Mouse (Mus musculus): ENCODE measurements around the gene Recql.
A peak's percentile ranks its signal among the peaks of the same experiment; 100 is the strongest.
"Not testable (repeated sequence)": the region's sequence is repeated elsewhere in the genome, so short reads cannot be mapped to it uniquely, and the experiment has no call there.

Recql gene

DNA sequence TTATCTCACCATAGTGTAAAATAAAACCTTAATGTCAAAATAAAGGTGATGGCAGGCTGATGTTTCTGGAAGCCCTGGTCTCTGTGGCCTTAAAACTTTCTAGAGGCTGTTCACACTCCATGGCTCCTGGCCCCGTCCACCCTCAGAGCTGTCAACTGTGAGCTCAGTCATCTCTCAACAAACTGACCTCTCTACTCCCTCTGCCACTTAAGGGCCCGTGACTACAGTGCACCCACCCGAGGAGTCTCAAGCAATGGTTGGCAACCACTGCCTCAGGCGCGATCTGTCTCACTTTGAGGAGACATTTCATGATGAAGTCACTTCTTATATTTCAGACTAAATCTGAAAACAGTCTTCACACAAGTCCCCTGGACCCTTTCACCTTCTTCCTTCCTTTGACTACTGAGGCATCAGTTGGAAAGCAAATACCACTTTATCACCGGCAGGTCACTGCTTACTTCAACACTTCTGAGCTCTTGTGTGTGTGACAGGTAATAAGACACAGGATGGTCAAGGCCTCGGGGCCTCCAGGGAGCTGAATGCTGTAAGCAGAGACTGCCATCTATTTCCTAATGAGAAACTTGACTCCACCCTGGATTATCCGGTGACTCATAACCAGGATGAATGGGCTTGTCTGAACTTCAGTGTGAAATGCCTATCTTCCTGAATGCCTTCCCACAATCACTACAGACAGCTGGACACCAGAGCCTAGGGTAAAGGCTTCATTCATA, 21.0 kb downstream of the Recql start:
- no peak for DNase-seq (ENCODE audit: low read depth)

DNA sequence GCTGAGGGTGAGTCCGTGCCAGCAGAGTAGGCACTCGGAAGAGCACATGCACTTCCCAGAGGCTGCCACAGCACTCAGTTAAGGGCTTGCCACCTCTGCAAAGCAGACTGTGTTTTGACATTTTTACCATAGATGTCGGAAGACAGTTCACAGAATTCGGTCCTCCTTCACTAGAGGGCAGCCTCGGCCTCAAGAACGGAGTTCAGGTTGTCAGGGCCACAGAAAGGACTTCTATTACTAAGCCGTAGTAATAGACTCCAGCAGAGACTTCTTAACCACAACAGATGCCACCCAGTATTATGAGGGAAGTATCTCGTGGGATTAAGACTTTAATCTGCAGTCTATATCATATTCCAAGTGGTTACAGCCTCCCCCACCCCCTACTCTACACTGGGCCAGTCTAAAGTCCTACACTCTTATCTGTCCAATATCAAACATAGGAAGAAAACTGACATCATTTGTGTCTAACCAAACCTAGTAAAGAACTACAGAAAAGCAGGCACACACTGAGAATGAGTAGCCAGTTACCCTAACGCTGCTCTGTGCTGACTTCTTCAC, 23.8 kb downstream of the Recql start:
- no peak for DNase-seq (ENCODE audit: low read depth)

GRCm38 (mm10) chr6:142362036-142362435, 24.9 kb downstream of the Recql start:
- no peak for DNase-seq (ENCODE audit: low read depth)

DNA sequence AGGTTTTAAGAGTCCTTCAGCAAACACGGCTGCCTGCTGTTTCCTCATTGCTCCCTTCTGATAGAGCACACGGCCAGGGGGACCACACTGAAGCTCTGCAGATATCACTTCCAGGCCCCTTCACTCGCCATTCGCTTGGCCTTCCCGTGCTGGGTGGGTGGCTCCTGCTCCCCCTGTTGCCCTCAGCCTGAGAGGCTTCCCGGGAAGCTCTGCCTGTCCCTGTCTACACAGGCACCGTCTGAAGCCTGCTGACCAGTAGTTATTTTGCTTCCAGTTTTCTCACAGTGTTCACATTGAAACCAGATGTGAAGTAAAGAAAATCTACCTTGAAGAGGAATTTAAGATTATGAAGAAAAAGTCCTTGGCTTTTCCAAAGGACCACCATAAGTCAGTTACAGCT, 29.8 kb downstream of the Recql start:
- DNase-seq (ENCODE audit: low read depth) = no peak

DNA sequence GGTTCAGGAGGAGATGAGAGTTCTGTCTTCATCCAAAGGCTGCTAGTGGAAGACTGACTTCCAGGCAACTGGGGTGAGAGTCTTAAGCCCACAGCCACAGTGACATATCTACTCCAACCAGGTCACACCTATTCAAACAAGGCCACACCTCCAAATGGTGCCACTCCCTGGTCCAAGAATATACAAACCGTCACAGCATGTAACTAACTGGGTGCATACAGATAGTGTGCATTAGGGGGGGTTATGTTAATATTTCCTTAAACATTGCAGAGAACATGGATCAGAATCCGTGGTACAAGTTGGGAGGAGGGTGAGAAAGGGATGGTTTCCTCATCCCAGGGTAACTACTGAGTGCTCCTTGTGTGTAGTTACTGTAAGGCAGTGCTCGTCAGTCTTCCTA, 34.8 kb downstream of the Recql start:
- not testable (repeated sequence) for DNase-seq (ENCODE audit: low read depth)

DNA sequence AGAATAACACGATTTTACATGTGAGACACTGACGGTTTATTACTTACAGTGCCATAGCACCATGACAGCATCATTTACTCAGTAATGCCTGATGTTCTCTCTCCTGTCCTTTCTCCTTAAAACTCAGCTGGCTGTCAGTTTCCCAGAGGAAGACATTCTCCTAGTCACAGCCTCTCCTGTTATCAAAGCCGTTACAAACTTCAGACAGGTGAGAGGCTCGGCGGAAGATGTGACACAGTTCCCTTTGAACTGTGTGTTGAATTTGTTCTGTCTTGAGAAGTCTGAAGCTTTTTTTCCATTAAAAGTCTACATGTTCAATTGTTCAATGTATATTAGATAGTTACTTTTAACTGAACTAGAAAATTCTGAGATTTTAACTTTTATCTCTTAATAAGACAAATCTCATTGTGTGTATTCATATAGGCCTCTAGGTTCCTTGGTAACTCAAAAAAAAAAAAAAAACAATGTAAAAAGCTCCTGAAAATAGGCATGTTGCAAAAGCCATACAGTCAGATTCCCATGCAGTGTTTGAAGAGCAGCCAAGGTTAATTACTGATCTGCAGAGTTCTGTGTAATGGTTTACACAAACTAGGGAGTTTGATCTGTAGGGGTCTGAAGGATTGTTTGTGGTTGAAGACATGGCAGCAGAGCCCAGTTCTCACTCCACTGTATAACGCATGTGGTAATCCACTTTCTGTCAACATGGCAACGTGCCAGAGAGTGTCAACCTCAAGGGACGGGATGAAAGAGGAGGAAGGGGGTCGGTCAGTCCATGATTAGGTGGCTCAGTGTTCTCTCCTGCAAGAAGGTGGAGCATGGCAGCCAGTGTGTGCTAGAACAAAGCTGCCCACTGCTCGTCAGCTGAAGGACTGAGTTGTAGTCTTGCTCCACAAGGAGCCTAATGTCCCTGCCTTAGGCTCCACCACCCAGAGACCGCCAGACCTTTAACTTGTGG, 39.2 kb downstream of the Recql start:
- no peak for DNase-seq (ENCODE audit: low read depth)

- DNase-seq (ENCODE audit: low read depth) = no peak
Observed at GRCm38 (mm10) chr6:142346181-142347110, 40.4 kb downstream of the Recql start.

DNA sequence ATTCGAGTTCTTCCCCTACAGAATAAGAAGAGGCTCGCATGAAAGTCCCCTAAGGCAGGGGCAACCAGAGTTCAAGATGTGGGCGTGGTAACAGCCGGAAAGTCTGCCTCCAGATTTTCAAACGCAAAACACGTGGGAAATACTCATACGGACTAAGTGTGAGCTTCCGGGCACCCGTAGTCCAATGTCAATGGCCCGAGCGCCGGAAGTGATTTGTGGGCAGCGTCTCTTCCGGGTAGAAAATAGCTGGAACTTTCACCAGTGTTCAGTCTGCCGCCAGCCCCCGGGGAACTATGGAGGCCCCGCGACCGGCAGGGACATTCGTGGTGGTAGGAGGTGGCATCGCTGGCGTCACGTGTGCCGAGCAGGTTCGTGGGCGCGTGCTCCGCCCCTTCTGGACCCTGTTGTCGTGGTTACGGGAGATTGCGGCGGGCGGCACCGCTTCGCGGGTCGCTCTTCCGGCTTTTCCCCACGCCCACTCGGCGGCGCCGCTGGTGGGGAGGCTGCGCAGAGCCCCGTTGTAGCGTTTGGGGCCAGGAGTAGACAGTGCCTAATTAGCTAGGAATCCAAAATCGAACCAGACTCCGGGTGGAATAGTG, 41.3 kb downstream of the Recql start, which contains the start of gene Pyroxd1:
TSS of gene Pyroxd1 (plus strand) at position 215 of the 599 bp plus-strand sequence.
- peak; percentile 91 for DNase-seq (ENCODE audit: low read depth)

DNA sequence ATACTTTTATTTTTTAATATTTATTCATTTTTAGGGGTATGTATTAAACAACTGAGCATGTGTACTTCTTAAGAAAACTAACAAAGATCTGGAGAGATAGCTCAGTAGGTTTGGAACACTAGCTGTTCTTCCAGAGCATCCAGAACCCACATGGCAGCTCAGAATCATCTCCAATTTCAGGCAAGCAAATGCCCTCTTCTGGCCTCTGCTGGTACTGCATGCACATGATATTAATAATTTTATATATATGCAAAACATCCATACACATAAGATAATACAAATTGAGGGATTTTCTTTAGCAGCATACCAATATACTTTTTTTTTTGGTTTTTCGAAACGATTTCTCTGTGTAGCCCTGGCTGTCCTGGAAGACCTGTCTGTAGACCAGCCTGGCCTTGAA, 43.3 kb downstream of the Recql start:
- DNase-seq (ENCODE audit: low read depth) = peak; percentile 73

DNA sequence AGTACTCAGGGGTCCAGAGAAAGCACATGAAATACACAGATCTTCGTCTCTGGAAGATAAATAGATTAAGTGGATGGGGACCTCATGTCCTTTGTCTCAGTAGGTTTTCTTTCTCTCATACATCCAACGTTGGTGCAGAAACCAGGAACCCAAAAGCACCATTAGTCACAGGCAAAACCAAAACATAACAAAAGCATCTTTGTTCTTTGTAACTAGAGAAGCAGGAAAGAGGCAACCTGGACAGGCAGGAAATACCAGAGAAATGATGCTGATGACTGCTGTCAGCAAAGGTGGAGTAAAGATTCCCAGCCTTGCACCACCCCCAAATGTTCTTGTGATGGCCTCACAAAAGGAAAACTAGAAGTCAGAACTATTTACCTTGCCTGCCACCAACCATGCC, 47.3 kb downstream of the Recql start:
- no peak for DNase-seq (ENCODE audit: low read depth)

- no peak for DNase-seq (ENCODE audit: low read depth)
Observed at GRCm38 (mm10) chr6:142338961-142339360, 47.9 kb downstream of the Recql start.

- DNase-seq (ENCODE audit: low read depth) = no peak
Observed at GRCm38 (mm10) chr6:142329201-142329600, 57.7 kb downstream of the Recql start.

DNA sequence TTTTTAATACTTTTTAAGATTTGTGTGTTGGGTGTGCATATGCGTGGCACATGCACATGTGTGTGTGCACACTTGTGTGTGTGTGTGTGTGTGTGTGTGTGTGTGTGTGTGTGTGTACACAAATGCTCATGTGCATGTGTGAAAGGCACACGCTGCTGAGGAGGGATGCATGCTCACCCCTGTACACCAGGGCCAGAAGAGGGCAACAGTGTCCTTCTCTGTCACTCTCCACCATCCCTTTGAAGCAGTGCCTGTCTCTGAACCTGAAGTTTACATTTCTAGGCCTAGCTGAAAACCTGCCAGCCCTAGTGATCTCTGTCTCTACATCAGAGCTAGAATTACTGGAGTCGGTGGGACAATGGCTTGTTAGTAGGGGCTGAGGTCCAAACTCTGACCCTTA, 60.3 kb downstream of the Recql start:
- no peak for DNase-seq (ENCODE audit: low read depth)

- DNase-seq (ENCODE audit: low read depth) = no peak
Observed at GRCm38 (mm10) chr6:142322881-142323280, 64.0 kb downstream of the Recql start, which contains the start of gene Slco1a5. Gene Slco1a5 (minus strand): TSS chr6:142322981.

- no peak for DNase-seq (ENCODE audit: low read depth)
Observed at GRCm38 (mm10) chr6:142317106-142317505, 69.8 kb downstream of the Recql start.

- no peak for DNase-seq (ENCODE audit: low read depth)
Observed at GRCm38 (mm10) chr6:142314285-142314684, 72.6 kb downstream of the Recql start.

DNA sequence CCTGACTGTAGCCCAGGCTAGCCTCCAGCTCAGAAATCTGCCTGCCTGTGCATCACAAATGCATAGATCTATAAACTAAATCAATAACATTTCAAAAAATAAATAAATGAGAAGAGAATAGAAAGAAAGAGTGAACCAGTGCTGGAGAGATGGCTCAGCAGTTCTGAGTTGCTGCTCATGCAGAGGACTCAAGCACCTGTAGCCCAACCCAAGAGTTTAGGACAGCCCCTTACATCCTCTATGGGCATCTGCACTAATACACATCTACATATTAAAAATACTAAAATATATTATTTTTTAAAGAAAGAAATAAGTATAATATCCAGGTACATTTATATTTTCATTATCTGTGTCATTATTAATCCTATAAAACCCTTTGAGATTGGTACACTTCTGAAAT, 81.8 kb downstream of the Recql start:
- no peak for DNase-seq (ENCODE audit: low read depth)

Measured in naive thymus-derived CD4-positive, alpha-beta T cell, adult 2 months (primary cell).